Mouse (Mus musculus) CH12.LX (cell line): Measurements from ENCODE around the gene Palm.

Source experiments
- CHD1 ChIP-seq: IDR thresholded peaks from 2 replicates; pipeline ENCODE4 v1.6.1; 2012; ENCODE audit warnings: low read depth, low read length, improper control_type of control experiment, inconsistent platforms
- EP300 ChIP-seq: IDR thresholded peaks from 2 replicates; pipeline ENCODE4 v1.6.1; 2011; ENCODE audit warnings: low read length, improper control_type of control experiment
- JUN ChIP-seq: IDR thresholded peaks from 2 replicates; pipeline ENCODE4 v1.6.1; 2011; ENCODE audit warnings: low read depth, mild to moderate bottlenecking, low read length, improper control_type of control experiment, moderate library complexity; ENCODE audit not compliant: insufficient read depth
- MAZ ChIP-seq: IDR thresholded peaks from 2 replicates; pipeline ENCODE4 v1.6.1; 2012; ENCODE audit warnings: low read depth, mild to moderate bottlenecking, inconsistent platforms, low read length, improper control_type of control experiment, moderate library complexity

DNA sequence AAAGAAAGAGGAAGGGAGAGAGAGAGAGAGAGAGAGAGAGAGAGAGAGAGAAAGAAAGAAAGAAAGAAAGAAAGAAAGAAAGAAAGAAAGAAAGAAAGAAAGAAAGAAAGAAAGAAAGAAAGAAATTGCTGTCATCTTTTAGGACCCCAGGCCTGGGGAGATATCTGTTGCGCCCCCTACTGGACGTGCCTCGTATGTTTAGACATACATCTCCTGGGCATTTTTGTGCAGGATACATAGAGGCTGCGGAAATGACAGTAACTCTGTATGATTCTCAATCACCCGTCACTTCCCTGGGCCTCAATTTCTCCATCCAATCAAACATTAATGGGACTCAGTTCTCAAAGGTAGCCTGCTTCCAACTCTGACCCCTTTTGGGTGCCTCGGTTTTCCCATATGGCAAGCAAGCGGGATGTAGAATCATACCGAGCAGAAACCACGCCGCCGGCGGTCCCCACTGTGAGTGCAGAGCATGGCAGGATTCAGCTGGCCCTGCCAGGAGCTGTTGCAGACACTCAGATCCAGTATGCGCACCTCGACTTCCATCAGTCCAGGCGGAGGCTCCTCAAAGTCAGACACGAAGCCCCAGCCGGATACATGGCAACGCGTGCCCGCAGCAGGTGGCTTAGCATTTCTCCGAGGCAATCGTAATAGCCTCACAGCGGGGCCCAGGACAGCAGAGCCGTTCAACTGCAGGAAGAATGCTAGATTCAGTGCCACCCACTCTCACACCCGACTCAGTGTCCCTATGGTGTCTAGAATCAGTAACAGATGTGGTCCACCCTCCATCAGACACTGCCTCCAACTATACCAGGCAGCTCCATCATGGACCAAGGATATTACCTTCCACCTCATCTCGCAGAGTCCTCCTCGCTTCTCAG lies 9.2 kb upstream of the Palm start:
- TF ChIP-seq CHD1 (no peak), EP300 (no peak), MAZ (no peak), JUN (no peak)
